Mouse (Mus musculus): ENCODE data around the gene Vwf.

DNA sequence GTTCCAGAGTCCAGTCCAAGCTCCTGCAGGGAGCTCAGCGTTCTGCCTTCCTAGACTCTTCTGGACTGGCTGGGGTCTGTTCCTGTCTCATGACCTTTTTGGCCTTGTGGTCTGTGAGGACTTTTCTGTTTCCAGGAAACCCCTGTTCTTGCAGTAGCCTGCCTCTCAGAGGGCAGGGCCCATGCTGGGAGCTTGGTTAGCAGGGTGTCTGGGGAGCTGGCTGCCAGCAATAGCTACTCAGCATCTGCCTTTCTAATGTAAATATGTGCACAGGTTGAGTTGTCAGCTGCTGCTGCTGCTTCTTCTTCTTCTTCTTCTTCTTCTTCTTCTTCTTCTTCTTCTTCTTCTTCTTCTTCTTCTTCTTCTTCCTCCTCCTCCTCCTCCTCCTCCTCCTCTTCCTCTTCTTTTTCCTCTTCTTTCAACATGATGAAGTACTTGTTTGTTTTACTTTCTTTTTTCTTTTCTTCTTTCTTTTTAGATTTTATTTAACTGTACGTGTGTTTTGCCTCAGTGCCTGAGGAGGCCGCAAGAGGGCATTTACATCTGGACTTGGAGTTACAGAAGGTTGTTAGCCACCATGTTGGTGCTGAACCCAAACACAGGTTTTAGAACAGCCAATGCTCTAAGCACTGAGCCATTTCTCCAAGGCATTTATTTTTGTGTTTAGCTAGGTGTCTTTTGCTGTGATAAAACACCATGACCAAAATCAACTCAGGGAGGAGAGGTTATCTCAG is 41.8 kb upstream of the Vwf start:
- TF ChIP-seq CTCF (IDR thresholded peaks at IDR 0.05; ENCODE audit: control insufficient read depth, insufficient read depth, insufficient replicate concordance, low read depth, low read length) (no peak), POLR2A (IDR thresholded peaks at IDR 0.05; ENCODE audit: control insufficient read depth, low read depth, low read length) (no peak)
